Mouse (Mus musculus) heart, embryonic 10.5 days (tissue): ENCODE measurements around the gene Cit. TPM values are rescaled to one million over a fixed set of nuclear protein-coding genes. Genes with fewer than 3 reads are reported as not detected.

Source experiments
- DNase-seq: peaks from one replicate; pipeline ENCODE4 v3.0.0-alpha.2; 2017; ENCODE audit warnings: low spot score
- H3K27ac ChIP-seq: fragments of 300-500 bp; sonication (generic); 2 replicates; pipeline ENCODE4 v1.5.1; 2016; ENCODE audit warnings: mild to moderate bottlenecking
- H3K27me3 ChIP-seq: fragments of 300-500 bp; sonication (generic); 2 replicates; pipeline ENCODE4 v1.6.1; 2016; ENCODE audit warnings: mild to moderate bottlenecking; ENCODE audit not compliant: poor library complexity, insufficient read depth, severe bottlenecking
- H3K36me3 ChIP-seq: fragments of 300-500 bp; sonication (generic); 2 replicates; pipeline ENCODE4 v1.6.1; 2016; ENCODE audit warnings: mild to moderate bottlenecking, moderate library complexity
- H3K4me1 ChIP-seq: fragments of 300-500 bp; sonication (generic); 2 replicates; pipeline ENCODE4 v1.6.1; 2016; ENCODE audit warnings: mild to moderate bottlenecking
- H3K4me3 ChIP-seq: fragments of 300-500 bp; sonication (generic); 2 replicates; pipeline ENCODE4 v1.5.1; 2016; ENCODE audit warnings: mild to moderate bottlenecking, moderate library complexity
- H3K9me3 ChIP-seq: fragments of 300-500 bp; sonication (generic); 2 replicates; pipeline ENCODE4 v1.6.1; 2016; ENCODE audit warnings: mild to moderate bottlenecking, moderate library complexity
- WGBS: fragments of 180-500 bp; shearing (Covaris S2); methylation state at CpG from one replicate; pipeline ENCODE4 v1.1.7; 2016; 5-methylcytosine and 5-hydroxymethylcytosine counted together
- polyA plus RNA-seq: library from polyadenylated mRNA; unstranded; fragments of >200 nt; fragmentation: Nextera tagmentation; extraction: Ambion mirVana; gene quantifications from 2 replicates; pipeline ENCODE4 v1.2.1, GENCODE M21; 2016

Gene Cit
- polyA plus RNA-seq, 1 experiment from 2014 or later = 38.5 TPM

DNA sequence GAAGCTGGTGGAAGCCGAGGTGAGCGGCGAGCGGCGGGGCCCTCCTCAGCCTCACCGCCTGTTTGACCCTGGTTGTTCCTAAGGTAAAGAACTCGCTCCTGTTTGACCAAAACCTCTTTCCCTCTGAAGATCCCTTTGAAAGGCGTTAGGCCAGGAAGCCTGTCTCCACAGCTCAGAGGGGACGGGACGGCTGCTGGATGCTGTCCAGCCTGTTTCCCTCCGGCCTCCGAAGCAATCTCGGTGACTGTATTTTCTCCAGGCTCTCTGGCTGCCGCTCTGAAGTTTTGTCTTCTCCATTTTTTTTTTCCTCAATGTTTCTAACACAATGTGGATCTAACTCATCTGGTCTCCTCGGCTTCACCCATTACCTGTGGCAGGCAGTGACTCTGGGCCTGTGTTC, 91.8 kb downstream of the Cit start:
- Histone ChIP-seq H3K27me3 (no peaks in the 10 kb centered on the region), H3K9me3 (no peaks in the 10 kb centered on the region), H3K4me1 (no peaks in the 10 kb centered on the region), H3K27ac (no peak overlapping the region), H3K4me3 (no peak overlapping the region), H3K36me3 (peaks cover 81% of the 10 kb centered on the region)
- 94% methylated on average over 15 of the region's 15 CpGs for WGBS
- no peak for DNase-seq

DNA sequence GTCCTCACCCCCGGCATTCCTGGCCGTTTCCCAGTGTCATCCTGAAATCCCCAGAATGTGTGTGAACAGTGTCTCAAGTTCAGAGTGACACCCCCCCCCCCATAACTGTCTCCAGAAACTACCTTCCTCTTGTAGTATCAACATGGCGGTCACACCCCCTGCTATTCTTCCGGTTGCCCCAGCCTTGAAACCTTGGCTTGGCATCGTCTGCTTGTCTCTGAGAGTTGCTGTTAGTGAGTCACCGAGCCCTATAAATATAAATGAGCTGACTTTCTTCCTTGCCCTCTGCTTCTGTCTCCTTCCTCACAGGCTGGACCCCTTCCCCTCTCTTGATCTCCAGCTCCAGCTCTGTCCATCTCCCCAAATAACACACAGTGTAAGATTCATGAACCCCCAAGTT, 92.5 kb downstream of the Cit start:
- Histone ChIP-seq H3K9me3 (no peaks in the 10 kb centered on the region), H3K4me1 (no peaks in the 10 kb centered on the region), H3K27ac (no peak overlapping the region), H3K27me3 (no peaks in the 10 kb centered on the region), H3K36me3 (peaks cover 80% of the 10 kb centered on the region), H3K4me3 (no peak overlapping the region)
- no peak for DNase-seq
- WGBS = 93% methylated on average over 6 of the region's 6 CpGs

DNA sequence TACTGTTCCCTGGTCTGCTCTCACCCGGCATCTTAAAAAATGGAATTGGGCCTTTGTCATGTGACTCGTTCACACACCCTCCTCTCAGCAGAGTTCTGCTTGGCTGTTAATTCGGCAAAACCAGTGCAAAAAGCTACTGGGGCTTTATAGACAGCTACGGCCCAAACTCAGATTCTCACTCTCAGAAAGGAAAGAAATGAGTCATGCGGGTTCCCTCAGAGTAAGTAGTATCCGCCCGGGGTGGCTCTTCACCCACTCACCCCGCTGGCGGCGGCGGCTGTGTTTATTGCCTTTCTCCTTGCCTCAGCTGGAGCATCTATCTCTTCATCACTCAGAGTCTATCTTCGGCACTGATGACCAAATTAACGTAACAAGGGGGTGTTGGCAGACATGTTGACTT, 93.9 kb downstream of the Cit start:
- WGBS = 87% methylated on average over 13 of the region's 13 CpGs
- no peaks in the 10 kb centered on the region for H3K9me3 ChIP-seq
- no peaks in the 10 kb centered on the region for H3K27me3 ChIP-seq
- no peak overlapping the region for H3K4me3 ChIP-seq
- DNase-seq = no peak
- no peak overlapping the region for H3K27ac ChIP-seq
- 0 out of 2 replicates have a peak, but pooled peaks cover under 1% of the 10 kb centered on the region for H3K4me1 ChIP-seq
- peaks cover 83% of the 10 kb centered on the region for H3K36me3 ChIP-seq

DNA sequence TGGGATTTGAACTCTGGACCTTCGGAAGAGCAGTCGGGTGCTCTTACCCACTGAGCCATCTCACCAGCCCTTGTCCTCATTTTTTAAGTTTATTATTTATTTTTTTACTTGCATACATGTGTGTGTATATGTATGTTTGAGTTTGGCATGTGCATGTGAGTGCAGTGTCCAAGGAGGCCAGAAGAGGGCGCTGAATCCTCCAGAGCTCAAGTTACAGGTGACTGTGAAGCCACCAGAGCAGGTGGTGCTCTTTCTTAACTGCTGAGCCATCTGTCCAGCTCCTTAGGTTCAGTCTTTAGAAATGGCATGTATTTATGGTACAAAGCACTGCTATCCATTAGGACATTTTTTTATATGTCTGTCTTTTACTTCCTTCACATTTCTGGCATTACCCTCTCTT, 97.3 kb downstream of the Cit start:
- H3K4me1 ChIP-seq = 0 out of 2 replicates have a peak, but pooled peaks cover 8% of the 10 kb centered on the region
- H3K9me3 ChIP-seq = no peaks in the 10 kb centered on the region
- H3K36me3 ChIP-seq = peaks cover 98% of the 10 kb centered on the region
- no peak overlapping the region for H3K27ac ChIP-seq
- DNase-seq = no peak
- H3K4me3 ChIP-seq = no peak overlapping the region
- WGBS = 92% methylated on average over 3 of the region's 3 CpGs
- H3K27me3 ChIP-seq = no peaks in the 10 kb centered on the region

DNA sequence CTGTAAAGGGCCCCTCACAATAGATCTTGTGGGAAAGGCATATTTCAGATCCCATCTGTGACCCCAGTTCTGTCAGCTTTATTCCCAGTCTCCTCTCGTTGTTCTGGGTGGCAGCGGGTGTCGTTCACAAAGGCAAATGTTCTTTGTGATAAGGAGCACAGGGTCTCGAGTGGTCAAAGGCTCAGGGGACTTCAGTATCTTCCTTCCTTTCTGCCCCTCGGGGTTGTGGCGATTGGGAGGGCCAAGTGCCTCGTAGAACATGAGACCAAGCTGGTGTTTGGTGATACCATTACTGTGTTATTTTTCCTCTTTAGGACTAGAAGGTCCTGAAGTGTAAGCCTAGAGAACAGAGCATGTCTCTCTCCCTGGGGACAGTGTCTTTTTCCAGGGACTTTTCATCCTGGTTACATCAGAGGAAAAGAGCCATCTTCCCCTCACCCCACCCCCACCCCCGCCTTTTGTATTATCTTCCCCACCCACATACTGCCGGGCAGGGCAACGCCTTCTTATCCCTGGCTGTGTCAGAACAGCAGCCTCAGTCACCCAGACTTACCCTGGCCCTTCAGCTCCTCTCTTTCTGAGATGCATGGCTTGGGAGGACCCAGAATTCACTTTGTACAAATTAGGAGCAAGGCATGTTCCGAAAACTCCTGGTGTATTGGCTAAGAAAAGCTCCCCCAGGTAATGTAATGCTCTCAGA, 99.9 kb downstream of the Cit start:
- no peak for DNase-seq
- WGBS = 43% methylated on average over 11 of the region's 11 CpGs
- Histone ChIP-seq H3K36me3 (peaks cover 98% of the 10 kb centered on the region), H3K4me3 (peak overlapping the region; percentile 32; the same call in 1 of the 2 replicates), H3K9me3 (no peaks in the 10 kb centered on the region), H3K4me1 (0 out of 2 replicates have a peak, but pooled peaks cover 8% of the 10 kb centered on the region), H3K27ac (peak overlapping the region; percentile 22; the same call in 1 of the 2 replicates), H3K27me3 (no peaks in the 10 kb centered on the region)

DNA sequence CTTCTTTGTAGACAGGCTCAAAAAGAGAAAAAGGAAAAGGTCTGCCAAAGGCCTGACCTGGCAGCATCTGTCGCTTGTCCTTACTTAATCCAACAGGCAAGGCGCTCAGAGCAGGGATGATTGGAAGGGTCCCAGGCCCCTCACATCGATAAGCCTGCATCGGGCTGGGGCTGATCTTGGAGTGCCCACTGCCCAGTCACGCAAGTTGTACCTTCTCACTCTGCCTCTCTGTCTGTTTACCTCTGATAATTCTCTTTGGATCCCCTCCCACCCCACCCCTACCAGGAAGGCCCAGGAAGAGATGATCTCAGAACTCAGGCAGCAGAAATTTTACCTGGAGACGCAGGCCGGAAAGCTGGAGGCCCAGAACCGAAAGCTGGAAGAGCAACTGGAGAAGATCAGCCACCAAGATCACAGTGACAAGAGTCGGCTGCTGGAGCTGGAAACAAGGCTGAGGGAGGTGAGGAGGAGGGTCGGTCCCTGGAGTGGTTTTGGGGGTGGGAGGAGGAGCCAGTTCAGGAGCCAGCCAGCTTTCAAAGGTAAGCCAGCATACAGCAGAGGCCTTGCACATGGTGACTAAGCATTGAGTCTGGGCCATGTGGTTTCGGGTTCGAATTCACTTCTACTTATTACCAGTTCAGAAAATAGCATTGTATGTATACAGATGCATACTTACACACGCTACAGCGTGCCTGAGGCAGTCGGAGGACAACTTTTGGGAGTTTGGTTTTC, 102.7 kb downstream of the Cit start:
- peak; percentile 80 for DNase-seq
- Histone ChIP-seq H3K27me3 (no peaks in the 10 kb centered on the region), H3K36me3 (peaks cover 99% of the 10 kb centered on the region), H3K4me3 (peak overlapping the region; percentile 24), H3K9me3 (no peaks in the 10 kb centered on the region), H3K4me1 (0 out of 2 replicates have a peak, but pooled peaks cover 8% of the 10 kb centered on the region), H3K27ac (0 out of 2 replicates have a peak overlapping the region, but pooled peaks have one; percentile 18)
- WGBS = 83% methylated on average over 15 of the region's 15 CpGs

DNA sequence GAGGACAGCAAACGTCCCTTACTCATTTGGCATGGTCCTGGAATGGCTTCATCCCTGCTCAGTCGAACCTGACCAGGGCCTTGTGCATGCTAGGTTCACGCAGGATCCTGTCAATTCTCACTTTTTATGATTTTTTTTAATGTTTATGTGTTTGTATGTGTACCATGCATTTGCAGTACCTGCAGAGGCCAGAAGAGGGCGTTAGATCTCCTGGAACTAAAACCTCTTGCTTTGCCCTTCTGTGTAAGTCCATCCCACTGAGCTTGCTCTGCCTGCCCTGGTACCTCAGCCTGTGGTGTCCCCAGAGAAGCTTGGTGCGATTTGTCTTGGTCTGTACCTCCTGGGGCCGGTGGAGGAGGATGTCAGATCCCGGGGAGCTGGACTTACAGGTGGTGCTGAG, 105.9 kb downstream of the Cit start:
- Histone ChIP-seq H3K4me1 (no peaks in the 10 kb centered on the region), H3K4me3 (no peak overlapping the region), H3K27me3 (no peaks in the 10 kb centered on the region), H3K36me3 (peaks cover 100% of the 10 kb centered on the region), H3K27ac (no peak overlapping the region), H3K9me3 (no peaks in the 10 kb centered on the region)
- DNase-seq = no peak
- 85% methylated on average over 7 of the region's 7 CpGs for WGBS

DNA sequence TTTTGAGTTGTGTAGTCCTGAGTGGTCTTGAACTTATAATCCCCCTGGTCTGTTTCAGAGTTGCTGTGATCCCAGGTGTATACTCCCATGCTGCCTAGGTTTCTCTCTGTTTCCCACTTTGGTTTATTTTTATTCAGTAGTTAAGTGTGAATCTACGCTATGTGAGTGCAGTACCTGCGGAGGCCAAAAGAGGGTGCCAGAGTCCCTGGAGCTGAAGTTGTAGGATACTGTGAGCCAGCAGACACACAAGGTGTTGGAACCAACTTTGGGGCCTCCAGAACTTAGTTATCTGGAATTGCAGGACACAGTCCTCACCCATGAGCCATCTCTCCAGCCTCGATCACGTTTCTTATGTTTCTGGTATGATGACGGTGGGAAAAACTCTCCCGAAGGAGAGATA, 108.1 kb downstream of the Cit start:
- no peaks in the 10 kb centered on the region for H3K27me3 ChIP-seq
- no peak overlapping the region for H3K27ac ChIP-seq
- no peaks in the 10 kb centered on the region for H3K4me1 ChIP-seq
- H3K36me3 ChIP-seq = peaks cover 96% of the 10 kb centered on the region
- WGBS = 98% methylated on average over 6 of the region's 6 CpGs
- 0 out of 2 replicates have a peak, but pooled peaks cover 3% of the 10 kb centered on the region for H3K9me3 ChIP-seq
- DNase-seq = no peak
- H3K4me3 ChIP-seq = no peak overlapping the region

DNA sequence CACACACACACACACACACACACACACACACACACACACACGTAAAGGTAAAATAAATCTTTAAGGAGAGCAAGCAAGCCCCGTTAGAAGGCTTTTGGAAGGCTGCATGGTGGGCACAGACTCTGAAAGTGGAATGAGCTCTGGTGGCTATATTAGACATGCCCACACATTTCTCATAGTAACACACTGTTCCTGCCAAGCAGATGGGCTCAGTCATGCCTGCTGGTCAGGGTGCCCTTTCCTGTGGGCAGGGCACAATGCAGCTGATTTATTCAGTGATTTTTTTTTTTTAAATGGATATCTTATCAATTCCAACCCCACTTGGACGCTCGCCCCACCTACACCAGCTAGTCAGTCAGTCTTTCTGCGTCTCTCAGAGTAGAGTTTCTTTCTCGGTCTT, 109.0 kb downstream of the Cit start:
- WGBS = 94% methylated on average over 6 of the region's 6 CpGs
- Histone ChIP-seq H3K27ac (no peak overlapping the region), H3K4me1 (no peaks in the 10 kb centered on the region), H3K4me3 (no peak overlapping the region), H3K36me3 (peaks cover 89% of the 10 kb centered on the region), H3K27me3 (no peaks in the 10 kb centered on the region), H3K9me3 (0 out of 2 replicates have a peak, but pooled peaks cover 3% of the 10 kb centered on the region)
- no peak for DNase-seq

DNA sequence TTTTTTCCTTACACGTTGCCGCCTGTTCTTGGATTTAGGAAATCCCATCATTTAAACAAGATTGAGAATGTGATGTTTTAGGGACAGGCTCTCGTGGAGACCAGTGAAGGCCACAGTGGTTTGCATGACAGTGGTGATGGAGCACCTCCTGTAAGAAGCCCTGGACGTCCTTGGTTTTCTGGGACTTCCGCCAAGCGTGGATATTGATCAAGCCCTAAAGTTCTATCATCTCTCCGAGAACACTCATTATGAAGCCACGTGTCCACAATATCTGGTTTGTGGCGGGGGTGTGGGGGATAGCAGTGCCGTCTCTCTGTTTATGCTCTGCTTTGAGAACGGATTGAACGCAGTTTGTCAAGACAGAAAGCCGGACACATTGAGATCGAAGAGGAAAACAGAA, 109.5 kb downstream of the Cit start:
- H3K4me3 ChIP-seq = no peak overlapping the region
- no peak overlapping the region for H3K27ac ChIP-seq
- H3K36me3 ChIP-seq = peaks cover 85% of the 10 kb centered on the region
- WGBS = 95% methylated on average over 14 of the region's 14 CpGs
- no peaks in the 10 kb centered on the region for H3K27me3 ChIP-seq
- H3K9me3 ChIP-seq = 0 out of 2 replicates have a peak, but pooled peaks cover 3% of the 10 kb centered on the region
- H3K4me1 ChIP-seq = no peaks in the 10 kb centered on the region
- no peak for DNase-seq

DNA sequence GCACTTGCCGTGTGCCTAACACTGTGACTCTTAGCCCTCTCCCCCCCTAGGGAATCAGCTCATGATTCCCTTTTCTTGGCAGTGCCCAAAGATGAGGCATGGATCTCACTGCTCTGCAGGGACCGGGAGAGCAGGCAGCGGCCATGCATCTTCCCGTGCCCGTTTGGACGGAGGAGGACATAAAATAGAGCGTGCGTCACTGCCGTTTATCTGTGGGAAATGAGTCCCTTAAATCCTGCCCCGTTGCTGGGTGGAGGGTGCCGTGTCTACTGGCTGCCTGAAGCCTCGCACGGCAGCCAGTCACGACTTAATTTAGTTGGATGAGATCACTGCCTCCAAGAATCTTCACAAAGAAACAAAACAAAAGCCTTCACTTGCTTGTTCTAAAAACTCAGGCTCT, 110.1 kb downstream of the Cit start:
- Histone ChIP-seq H3K4me3 (no peak overlapping the region), H3K27ac (no peak overlapping the region), H3K36me3 (peaks cover 84% of the 10 kb centered on the region), H3K27me3 (no peaks in the 10 kb centered on the region), H3K4me1 (no peaks in the 10 kb centered on the region), H3K9me3 (0 out of 2 replicates have a peak, but pooled peaks cover 3% of the 10 kb centered on the region)
- 97% methylated on average over 14 of the region's 14 CpGs for WGBS
- no peak for DNase-seq

DNA sequence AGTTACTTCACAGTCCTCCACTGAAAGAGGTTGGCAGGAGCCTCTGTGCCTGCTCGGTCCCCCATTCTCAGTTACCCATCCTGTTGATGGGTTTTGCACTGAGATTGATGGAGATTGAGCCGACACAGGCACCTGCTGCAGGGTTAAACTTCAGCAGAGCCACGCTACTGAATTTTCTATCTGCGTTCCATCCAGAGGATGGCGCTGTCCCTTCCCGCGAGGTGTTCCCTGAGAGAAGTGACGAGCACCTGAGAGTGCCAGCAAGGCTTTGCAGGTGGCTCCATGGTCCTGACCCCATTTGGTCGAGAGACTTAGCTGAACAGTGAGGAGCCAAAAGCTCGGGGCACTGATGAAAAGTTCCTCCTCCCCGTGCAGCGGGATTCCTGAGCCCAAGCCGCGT, 111.0 kb downstream of the Cit start:
- DNase-seq = no peak
- Histone ChIP-seq H3K36me3 (peaks cover 84% of the 10 kb centered on the region), H3K4me3 (no peak overlapping the region), H3K4me1 (no peaks in the 10 kb centered on the region), H3K9me3 (0 out of 2 replicates have a peak, but pooled peaks cover 3% of the 10 kb centered on the region), H3K27me3 (no peaks in the 10 kb centered on the region), H3K27ac (no peak overlapping the region)
- 95% methylated on average over 14 of the region's 14 CpGs for WGBS

DNA sequence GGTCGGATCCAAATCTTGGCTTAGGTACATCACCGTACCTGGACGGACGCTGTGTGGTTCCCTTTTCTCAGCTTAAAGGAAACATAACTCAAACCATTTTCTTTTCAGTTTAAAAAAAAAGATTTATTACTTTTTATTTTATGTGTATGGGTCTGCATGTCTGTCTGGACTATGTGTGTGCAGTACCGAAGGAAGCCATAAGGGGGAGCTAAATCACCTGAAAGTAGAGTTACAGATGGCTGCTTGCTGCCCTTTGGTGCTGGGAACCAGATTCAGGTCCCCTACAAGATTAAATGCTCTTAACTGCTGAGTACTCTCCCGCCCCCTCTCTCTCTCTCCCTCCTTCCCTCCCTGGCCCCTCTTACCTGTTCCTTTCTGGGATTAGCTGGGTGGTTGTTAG, 112.1 kb downstream of the Cit start:
- Histone ChIP-seq H3K27me3 (no peaks in the 10 kb centered on the region), H3K27ac (no peak overlapping the region), H3K4me3 (no peak overlapping the region), H3K36me3 (peaks cover 82% of the 10 kb centered on the region), H3K4me1 (no peaks in the 10 kb centered on the region), H3K9me3 (0 out of 2 replicates have a peak, but pooled peaks cover 3% of the 10 kb centered on the region)
- WGBS = 97% methylated on average over 6 of the region's 6 CpGs
- DNase-seq = no peak
